Mouse (Mus musculus): ENCODE results near the gene Mga.

Gene Mga

GRCm38 (mm10) chr2:119897090-119897732, at the start of gene Mga:
Gene Mga, plus strand, starts transcription at chr2:119897228.
- DNase-seq (ENCODE audit: low read depth, low spot score) = peak; percentile 98

DNA sequence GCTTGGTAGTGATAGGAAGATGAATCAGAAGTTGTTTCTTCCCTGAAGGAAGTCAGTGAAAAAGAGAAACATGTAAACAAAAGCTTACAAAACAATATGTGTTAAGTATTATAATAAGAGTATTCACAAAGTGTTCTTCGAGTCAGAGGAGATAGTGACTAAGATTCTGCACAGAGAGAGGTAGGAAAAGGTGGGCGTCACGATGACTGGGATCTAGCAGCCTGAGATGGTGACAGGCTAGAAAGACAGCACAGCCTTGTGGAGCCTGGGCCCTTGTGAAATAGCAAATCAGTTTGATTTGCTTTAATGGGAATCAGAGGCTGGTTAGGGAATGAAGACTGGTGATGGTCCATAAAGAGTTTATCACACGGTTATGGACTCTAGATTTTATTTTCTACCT, 43.2 kb upstream of the Mga start:
- DNase-seq (ENCODE audit: low read depth, low spot score) = no peak

GRCm38 (mm10) chr2:119855310-119855850, 41.6 kb upstream of the Mga start:
- no peak for DNase-seq (ENCODE audit: low read depth, low spot score)

GRCm38 (mm10) chr2:119857341-119857740, 39.7 kb upstream of the Mga start:
- DNase-seq (ENCODE audit: low read depth, low spot score) = no peak

GRCm38 (mm10) chr2:119864484-119864883, 32.5 kb upstream of the Mga start:
- DNase-seq (ENCODE audit: low read depth, low spot score) = no peak

DNA sequence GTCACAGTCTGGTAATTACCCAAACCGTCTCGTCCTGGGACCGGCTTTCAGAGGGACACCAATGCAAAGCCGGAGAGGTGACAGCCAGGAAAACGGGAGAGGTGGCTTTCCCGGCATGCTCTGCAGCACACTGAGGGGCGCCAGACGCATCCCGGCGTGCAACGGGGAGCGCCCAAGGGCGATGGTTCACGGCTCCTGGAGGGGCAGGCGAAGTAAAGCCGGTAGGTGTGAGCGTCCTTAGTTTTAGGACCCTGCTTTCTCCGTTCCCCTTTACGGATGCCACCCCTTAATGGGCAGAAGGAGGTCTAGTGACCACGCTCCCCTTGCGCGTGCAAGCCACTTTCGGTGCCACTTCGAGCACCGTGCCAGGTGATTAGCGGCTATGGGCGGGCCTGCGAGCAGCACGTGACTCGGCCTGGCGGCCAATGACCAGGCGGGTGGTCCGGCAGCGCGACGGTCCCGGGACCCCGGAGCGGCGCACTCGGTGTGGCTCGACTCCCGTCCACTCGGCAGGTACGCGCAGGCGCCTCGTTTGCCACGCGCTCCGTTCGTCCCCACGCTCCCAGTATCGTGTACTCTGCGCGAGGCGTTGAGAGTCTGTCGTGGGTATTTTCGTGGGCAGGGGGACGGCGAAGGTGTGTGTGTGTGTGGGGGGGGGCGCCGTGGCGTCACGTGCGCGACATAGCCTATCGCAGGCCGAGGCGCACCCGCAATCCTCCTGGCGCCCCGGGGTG, 24.5 kb upstream of the Mga start:
- DNase-seq (ENCODE audit: low read depth, low spot score) = no peak

DNA sequence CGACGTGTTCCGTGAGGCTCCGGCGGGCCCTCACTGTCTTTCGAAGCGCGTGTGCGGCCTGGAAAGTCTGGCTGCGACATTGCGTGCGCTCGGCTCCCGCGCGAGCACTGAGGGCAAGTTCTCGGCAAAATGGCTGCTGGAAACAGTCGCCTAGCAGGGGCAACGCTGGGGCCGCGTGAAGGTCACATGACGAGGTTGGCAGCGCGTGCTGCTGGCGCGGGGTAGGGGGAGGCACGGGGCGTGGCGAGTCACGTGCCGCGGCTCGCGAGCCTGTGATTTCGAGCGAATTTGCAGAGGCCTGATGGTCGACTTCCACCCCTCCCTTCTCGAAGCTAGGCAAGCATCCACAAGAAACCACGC, 23.9 kb upstream of the Mga start:
- no peak for DNase-seq (ENCODE audit: low read depth, low spot score)

DNA sequence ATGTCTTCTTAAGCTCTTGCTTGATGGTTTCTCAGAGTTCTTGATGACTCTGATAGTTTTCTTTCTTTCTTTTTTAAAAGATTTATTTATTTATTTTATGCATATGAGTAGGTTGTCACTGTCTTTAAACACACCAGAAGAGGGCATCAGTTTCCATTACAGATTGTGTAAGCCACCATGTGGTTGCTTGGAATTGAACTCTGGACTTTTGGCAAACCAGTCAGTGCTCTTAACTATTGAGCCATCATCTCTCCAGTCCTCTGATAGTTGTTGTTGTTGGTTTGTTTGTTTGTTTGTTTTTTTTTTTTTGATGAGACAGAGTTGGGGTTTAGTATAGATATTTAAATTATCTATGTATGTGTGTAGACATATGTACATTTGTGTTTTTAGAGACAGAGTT, 21.0 kb upstream of the Mga start:
- DNase-seq (ENCODE audit: low read depth, low spot score) = no peak

- peak; percentile 21 for DNase-seq (ENCODE audit: low read depth, low spot score)
These were observed 9.8 kb upstream of the Mga start for GRCm38 (mm10) chr2:119887201-119887600.

DNA sequence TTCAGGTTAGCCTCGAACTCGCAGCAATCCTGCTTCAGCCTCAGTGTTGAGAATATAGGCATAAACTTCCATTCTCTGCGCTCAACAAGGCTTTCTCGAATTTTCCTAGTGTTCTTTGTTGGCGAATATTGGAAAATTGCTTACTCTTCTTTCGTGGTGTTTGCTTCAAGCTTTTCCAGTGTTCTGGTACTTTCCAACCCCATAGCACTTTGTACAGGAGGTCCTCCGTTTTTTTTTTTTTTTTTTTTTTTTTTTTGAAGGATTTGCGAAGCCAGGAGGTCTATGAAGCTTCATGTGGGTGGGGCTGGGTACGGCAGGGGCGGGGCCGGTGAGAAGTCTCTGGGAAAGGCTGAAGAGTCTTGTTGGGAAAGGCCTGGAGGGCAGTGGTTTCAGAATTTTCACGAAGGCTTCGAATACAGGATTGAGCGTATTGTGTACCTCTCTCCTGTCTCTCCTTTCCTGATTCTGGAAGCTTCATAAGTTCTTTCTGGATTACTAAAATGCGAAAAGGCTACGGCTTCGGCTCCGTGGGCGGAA, 407 bp upstream of the Mga start:
- DNase-seq (ENCODE audit: low read depth, low spot score) = no peak

- peak; percentile 89 for DNase-seq (ENCODE audit: low read depth, low spot score)
These were observed 1.1 kb downstream of the Mga start for GRCm38 (mm10) chr2:119898141-119898594.

GRCm38 (mm10) chr2:119916007-119916406, 19.0 kb downstream of the Mga start:
- no peak for DNase-seq (ENCODE audit: low read depth, low spot score)

GRCm38 (mm10) chr2:119917631-119918369, 20.8 kb downstream of the Mga start:
- DNase-seq (ENCODE audit: low read depth, low spot score) = no peak

GRCm38 (mm10) chr2:119970571-119970970, 73.5 kb downstream of the Mga start:
- peak; percentile 91 for DNase-seq (ENCODE audit: low read depth, low spot score)

GRCm38 (mm10) chr2:119971316-119971715, 74.3 kb downstream of the Mga start:
- DNase-seq (ENCODE audit: low read depth, low spot score) = peak; percentile 59

GRCm38 (mm10) chr2:119971837-119972536, 75.0 kb downstream of the Mga start:
- DNase-seq (ENCODE audit: low read depth, low spot score) = peak; percentile 99

DNA sequence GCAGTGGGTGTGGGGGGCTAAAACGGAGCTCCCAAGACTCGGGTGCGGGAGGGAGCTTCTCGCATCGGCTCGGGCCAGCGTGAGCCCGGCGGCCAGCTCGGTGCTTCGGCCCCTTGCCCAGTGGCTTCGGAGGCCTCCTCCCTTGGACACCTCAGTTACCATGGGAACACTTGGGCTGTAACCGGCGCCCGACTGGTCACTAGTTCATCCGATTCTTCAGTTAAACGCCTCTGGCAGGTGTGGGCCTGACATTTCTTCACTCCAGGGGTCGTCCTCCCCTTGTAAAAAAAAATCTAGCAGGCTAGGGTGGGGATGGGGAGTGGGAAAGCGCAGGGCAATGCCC, 75.5 kb downstream of the Mga start, which contains the start of gene Mapkbp1:
Gene Mapkbp1 (plus strand): TSS at position 163 of the 343 bp plus-strand sequence.
- DNase-seq (ENCODE audit: low read depth, low spot score) = no peak

GRCm38 (mm10) chr2:119980343-119980986, 83.4 kb downstream of the Mga start:
- no peak for DNase-seq (ENCODE audit: low read depth, low spot score)

DNA sequence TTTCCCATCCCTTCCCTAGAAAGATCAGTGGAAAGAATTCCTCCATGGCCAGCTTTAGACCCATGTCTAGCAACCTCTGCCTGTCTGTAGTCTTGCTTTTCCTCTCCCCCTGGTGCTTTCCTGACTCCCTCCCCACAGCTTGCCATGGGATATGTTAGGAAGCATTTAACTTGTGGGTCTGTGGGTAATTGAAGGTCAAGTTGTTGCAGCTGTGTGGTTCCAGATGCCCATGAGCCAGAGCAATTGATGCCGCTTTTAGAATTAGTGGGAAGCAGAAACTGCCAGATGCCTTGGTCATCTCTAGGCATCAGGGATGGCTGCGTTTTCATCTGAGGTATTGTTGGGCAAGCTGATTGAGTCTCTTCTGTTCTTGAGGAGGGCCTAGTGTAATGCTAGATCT, 84.6 kb downstream of the Mga start:
- no peak for DNase-seq (ENCODE audit: low read depth, low spot score)

- no peak for DNase-seq (ENCODE audit: low read depth, low spot score)
These were observed 88.8 kb downstream of the Mga start for GRCm38 (mm10) chr2:119985871-119986270.

- no peak for DNase-seq (ENCODE audit: low read depth, low spot score)
These were observed 89.3 kb downstream of the Mga start for GRCm38 (mm10) chr2:119986369-119986768.

Data from 3T3-L1 (cell line).